Mouse (Mus musculus) colon, adult 2 months (tissue): ENCODE data around the gene Zfp385b. TPM values are rescaled to one million over a fixed set of nuclear protein-coding genes. Genes with fewer than 3 reads are reported as not detected.

ENCODE experiments used
- polyA plus RNA-seq: library from polyadenylated mRNA; depleted of rRNA; stranded (reverse); fragments of >200 nt; gene quantifications from 2 replicates; pipeline ENCODE4 v1.2.3, GENCODE M21; 2012; rRNA removed

The Zfp385b gene
- 4.2 and 4.6 TPM in 2 replicates for polyA plus RNA-seq

GRCm38 (mm10) chr2:77819539-77819938 lies at the start of gene Zfp385b:
Gene Zfp385b, minus strand, starts transcription at chr2:77819639.

Other genes with a start within 250 kb of the Zfp385b start
- gene Cwc22, start 126.7 kb upstream of the Zfp385b start, polyA plus RNA-seq, result 2.1 and 2.6 TPM in 2 replicates